Mouse (Mus musculus): Measurements from ENCODE around the gene Adam19.
"Not testable (repeated sequence)": the region's sequence is repeated elsewhere in the genome, so short reads cannot be mapped to it uniquely, and the experiment has no call there.

Gene Adam19

GRCm38 (mm10) chr11:46143342-46143741 lies 87.5 kb downstream of the Adam19 start:
- no peak for DNase-seq

GRCm38 (mm10) chr11:46145163-46145875 lies 89.5 kb downstream of the Adam19 start:
- DNase-seq, result no peak

- DNase-seq, result no peak
Observed at GRCm38 (mm10) chr11:46146619-46147018, 90.8 kb downstream of the Adam19 start.

GRCm38 (mm10) chr11:46156945-46157344 lies 101.2 kb downstream of the Adam19 start:
- DNase-seq, result no peak

- no peak for DNase-seq
Observed at GRCm38 (mm10) chr11:46157462-46157861, 101.7 kb downstream of the Adam19 start.

- no peak for DNase-seq
Observed at GRCm38 (mm10) chr11:46165866-46166585, 110.2 kb downstream of the Adam19 start, which contains the start of gene Nipal4. Nipal4 (minus strand) TSS chr11:46166508.

- DNase-seq, result no peak
Observed at GRCm38 (mm10) chr11:46168506-46168905, 112.7 kb downstream of the Adam19 start.

GRCm38 (mm10) chr11:46169908-46170307 lies 114.1 kb downstream of the Adam19 start:
- no peak for DNase-seq

GRCm38 (mm10) chr11:46172128-46172527 lies 116.3 kb downstream of the Adam19 start:
- DNase-seq, result no peak

- DNase-seq, result no peak
Observed at GRCm38 (mm10) chr11:46176155-46176554, 120.4 kb downstream of the Adam19 start.

- no peak for DNase-seq
Observed at GRCm38 (mm10) chr11:46177246-46178043, 121.7 kb downstream of the Adam19 start.

- not testable (repeated sequence) for DNase-seq
Observed at GRCm38 (mm10) chr11:46182031-46182430, 126.2 kb downstream of the Adam19 start.

- DNase-seq, result no peak
Observed at GRCm38 (mm10) chr11:46184946-46185345, 129.2 kb downstream of the Adam19 start.

- peak; percentile 25 for DNase-seq
Observed at GRCm38 (mm10) chr11:46185486-46185885, 129.7 kb downstream of the Adam19 start.

GRCm38 (mm10) chr11:46188283-46188682 lies 132.5 kb downstream of the Adam19 start:
- DNase-seq, result no peak

- DNase-seq, result no peak
Observed at GRCm38 (mm10) chr11:46194175-46194574, 138.4 kb downstream of the Adam19 start.
